Mouse (Mus musculus) kidney, adult 2 months (tissue): Measurements from ENCODE around the gene 1110065P20Rik. TPM values are rescaled to one million over a fixed set of nuclear protein-coding genes. Genes with fewer than 3 reads are reported as not detected.
A peak's percentile ranks its signal among the peaks of the same experiment; 100 is the strongest.

Source experiments
- DNase-seq: peaks from one replicate; pipeline ENCODE4 v3.0.0; 2021
- H3K27ac ChIP-seq: fragments of 200-500 bp; 2 replicates; pipeline ENCODE4 v1.5.1; 2012; ENCODE audit warnings: low read depth, low read length, control low read depth, inconsistent platforms; ENCODE audit not compliant: insufficient read depth
- H3K27me3 ChIP-seq: fragments of 200-500 bp; replicated peaks from 2 replicates; pipeline ENCODE4 v1.6.1; 2012; ENCODE audit warnings: mild to moderate bottlenecking, moderate library complexity, low read length, inconsistent platforms; ENCODE audit not compliant: control insufficient read depth, insufficient read depth
- H3K36me3 ChIP-seq: fragments of 200-500 bp; 2 replicates; pipeline ENCODE4 v1.6.1; 2012; ENCODE audit warnings: mild to moderate bottlenecking, moderate library complexity, low read length, inconsistent platforms; ENCODE audit not compliant: control insufficient read depth, insufficient read depth
- H3K4me1 ChIP-seq: fragments of 200-500 bp; 2 replicates; pipeline ENCODE4 v1.6.1; 2011; ENCODE audit warnings: low read length; ENCODE audit not compliant: control insufficient read depth, insufficient read depth
- H3K4me3 ChIP-seq: fragments of 200-500 bp; 2 replicates; pipeline ENCODE4 v1.5.1; 2011; ENCODE audit warnings: mild to moderate bottlenecking, low read depth, low read length, control low read depth; ENCODE audit not compliant: insufficient read depth
- CTCF ChIP-seq: fragments of 200-500 bp; conservative IDR thresholded peaks from 2 replicates; pipeline ENCODE4 v1.5.1; 2011; ENCODE audit warnings: low read depth, mild to moderate bottlenecking, control low read depth, low read length, moderate library complexity, mixed read lengths; ENCODE audit not compliant: insufficient read depth, insufficient read length
- POLR2A ChIP-seq: fragments of 200-500 bp; IDR thresholded peaks from one replicate; pipeline ENCODE4 v1.6.1; 2011; ENCODE audit warnings: low read depth, low read length, control low read depth
- WGBS: fragments of 180-500 bp; shearing (Covaris S2); methylation state at CpG from one replicate; pipeline ENCODE4 v1.1.7; 2018; 5-methylcytosine and 5-hydroxymethylcytosine counted together
- polyA plus RNA-seq: library from polyadenylated mRNA; depleted of rRNA; stranded (reverse); fragments of >200 nt; gene quantifications from 2 replicates; pipeline ENCODE4 v1.2.3, GENCODE M21; 2012; rRNA removed

Gene 1110065P20Rik
- polyA plus RNA-seq, 1 experiment, result 57.8 TPM

DNA sequence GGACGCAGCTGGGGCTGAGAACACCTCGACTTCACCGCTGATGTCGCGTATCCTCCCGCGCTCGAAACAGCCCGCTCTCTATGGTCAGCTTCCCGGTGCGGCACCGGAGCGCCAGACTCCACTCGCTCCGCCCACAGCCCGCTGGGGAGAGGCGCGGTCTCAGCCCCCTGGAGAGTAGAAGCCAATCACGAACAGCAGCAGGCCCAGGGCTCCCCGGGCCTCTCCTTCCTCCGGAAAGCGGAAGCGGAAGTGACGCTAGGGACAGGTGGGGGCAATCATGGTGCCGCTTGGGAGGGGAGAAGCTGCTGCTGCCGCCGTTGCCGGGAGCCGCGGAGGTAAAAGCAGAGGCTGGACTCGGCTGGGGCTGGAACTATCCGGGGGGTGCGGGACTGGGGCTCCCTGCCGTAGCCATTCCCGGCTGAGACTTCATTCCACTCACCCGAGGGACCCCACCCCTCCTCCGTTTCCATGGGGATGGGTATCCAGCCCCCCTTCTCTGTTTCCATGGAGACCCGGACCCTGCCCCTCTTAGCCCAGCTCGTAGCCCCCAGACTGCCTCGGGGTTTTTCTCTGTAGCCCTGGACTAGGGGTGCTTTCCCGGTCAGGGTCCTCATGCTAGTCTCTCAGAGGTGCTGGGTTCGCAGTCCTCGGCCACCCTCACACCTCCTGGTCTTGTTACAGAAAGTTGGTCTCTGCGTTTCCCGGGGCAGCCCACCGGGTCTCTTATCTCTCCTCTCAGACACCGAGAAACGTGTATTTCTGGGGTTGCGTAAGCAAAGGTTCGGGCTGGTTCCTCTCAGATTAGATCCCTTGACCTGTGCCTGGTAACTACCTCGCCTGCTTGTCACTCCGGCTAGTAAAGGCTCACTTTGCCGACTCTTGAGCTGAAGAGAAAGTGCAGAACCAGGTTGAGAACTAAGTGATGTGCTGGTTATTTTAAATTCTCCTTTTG, 48.4 kb downstream of the 1110065P20Rik start:
- no peaks in the 10 kb centered on the region; the same call in 1 of the 2 replicates for H3K4me1 ChIP-seq
- no peaks in the 10 kb centered on the region; the same call in 1 of the 2 replicates for H3K36me3 ChIP-seq
- TF ChIP-seq POLR2A (peak; percentile 14), CTCF (no peak)
- H3K27ac ChIP-seq, result peak overlapping the region; percentile 79
- DNase-seq, result peak; percentile 98
- no peaks in the 10 kb centered on the region for H3K27me3 ChIP-seq
- WGBS, result under 1% methylated on average over 53 of the region's 53 CpGs
- peak overlapping the region; percentile 80 for H3K4me3 ChIP-seq

DNA sequence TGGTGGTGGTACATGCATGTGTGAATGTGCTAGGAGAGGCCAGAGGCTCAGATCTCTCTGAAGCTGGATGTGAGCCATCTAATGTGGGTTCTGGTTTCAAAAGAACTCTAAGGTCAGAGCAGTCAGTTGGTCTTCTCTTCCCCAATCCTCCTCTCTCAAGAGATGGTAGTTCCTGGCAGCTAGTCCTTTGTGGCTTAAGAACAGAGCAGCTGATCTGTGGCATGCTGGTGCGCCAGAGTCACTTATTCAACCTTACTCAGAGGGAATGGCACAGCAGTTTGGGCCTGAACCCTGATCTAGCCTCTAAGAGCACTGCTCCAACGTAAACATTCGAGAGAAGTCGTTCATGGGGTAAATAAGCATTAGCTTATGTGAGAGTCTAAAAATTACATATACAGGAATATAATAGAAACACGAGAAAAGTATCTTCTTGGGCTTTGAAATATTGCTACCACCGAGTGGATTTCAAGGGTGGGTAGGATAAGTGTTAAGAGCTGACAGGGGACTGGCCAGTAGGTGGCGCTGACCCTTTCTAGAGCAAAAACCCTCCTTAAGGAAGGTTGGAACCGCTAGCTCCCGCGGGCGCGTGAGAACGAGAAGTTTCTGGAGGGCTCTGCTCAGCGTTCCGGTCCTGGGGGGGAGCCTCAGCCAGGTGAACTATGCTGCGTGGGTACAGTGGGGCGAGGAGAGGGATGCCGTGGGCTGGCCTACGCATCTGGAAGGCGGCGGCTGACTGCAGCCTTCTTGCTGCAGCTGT, 49.3 kb downstream of the 1110065P20Rik start, which contains the start of gene Mtf1:
Gene Mtf1, plus strand, starts transcription at position 553 of the 757 bp plus-strand sequence.
- Histone ChIP-seq H3K4me3 (peak within 1 kb of the TSS; percentile 80), H3K4me1 (no peaks in the 10 kb centered on the region; the same call in 1 of the 2 replicates), H3K36me3 (no peaks in the 10 kb centered on the region; the same call in 1 of the 2 replicates), H3K27ac (peak within 1 kb of the TSS; percentile 79), H3K27me3 (no peaks in the 10 kb centered on the region)
- 4% methylated on average over 21 of the region's 21 CpGs for WGBS
- TF ChIP-seq CTCF (peak; percentile 78), POLR2A (no peak)
- peak; percentile 86 for DNase-seq

Other genes starting within 250 kb of the 1110065P20Rik start
- not detected in 2 replicates for gene 3100002H09Rik, start 240.4 kb downstream of the 1110065P20Rik start, polyA plus RNA-seq
- 0.02 and 0.04 TPM in 2 replicates for gene Pou3f1, start 194.4 kb downstream of the 1110065P20Rik start, polyA plus RNA-seq
- 6.4 and 7.9 TPM in 2 replicates for gene Utp11, start 157.6 kb downstream of the 1110065P20Rik start, polyA plus RNA-seq
- gene Fhl3, start 150.5 kb downstream of the 1110065P20Rik start, polyA plus RNA-seq, result 8.5 and 10.8 TPM in 2 replicates
- 11.1 and 14.5 TPM in 2 replicates for gene Sf3a3, start 136.4 kb downstream of the 1110065P20Rik start, polyA plus RNA-seq
- 61.0 and 64.2 TPM in 2 replicates for gene Inpp5b, start 109.3 kb downstream of the 1110065P20Rik start, polyA plus RNA-seq
- gene Mtf1, start 49.1 kb downstream of the 1110065P20Rik start, polyA plus RNA-seq, result 7.5 and 8.9 TPM in 2 replicates
- 34.3 TPM in 2 replicates for gene Yrdc, start 517 bp downstream of the 1110065P20Rik start, polyA plus RNA-seq
- gene Maneal, start 11.0 kb upstream of the 1110065P20Rik start, polyA plus RNA-seq, result 0.27 and 0.33 TPM in 2 replicates
- 0.01 TPM in 1 of 2 replicates, not detected in the other for gene Epha10, start 29.7 kb upstream of the 1110065P20Rik start, polyA plus RNA-seq
- gene 9930104L06Rik, start 85.9 kb upstream of the 1110065P20Rik start, polyA plus RNA-seq, result 7.7 and 8.1 TPM in 2 replicates
- gene Cdca8, start 88.1 kb upstream of the 1110065P20Rik start, polyA plus RNA-seq, result 1.4 and 1.5 TPM in 2 replicates
- 2.0 and 2.5 TPM in 2 replicates for gene Rspo1, start 135.2 kb upstream of the 1110065P20Rik start, polyA plus RNA-seq
- gene Gnl2, start 165.4 kb upstream of the 1110065P20Rik start, polyA plus RNA-seq, result 14.3 TPM in 2 replicates
- gene Dnali1, start 214.5 kb upstream of the 1110065P20Rik start, polyA plus RNA-seq, result 0.44 and 0.48 TPM in 2 replicates
- 7.3 and 8.3 TPM in 2 replicates for gene Snip1, start 215.5 kb upstream of the 1110065P20Rik start, polyA plus RNA-seq
- gene Meaf6, start 233.9 kb upstream of the 1110065P20Rik start, polyA plus RNA-seq, result 10.8 and 17.5 TPM in 2 replicates